Mouse (Mus musculus): Measurements from ENCODE around the gene Pip4k2b. TPM values are rescaled to one million over a fixed set of nuclear protein-coding genes. Genes with fewer than 3 reads are reported as not detected.

Pip4k2b gene
- polyA plus RNA-seq, 1 experiment from 2014 or later: 2.2 TPM

DNA sequence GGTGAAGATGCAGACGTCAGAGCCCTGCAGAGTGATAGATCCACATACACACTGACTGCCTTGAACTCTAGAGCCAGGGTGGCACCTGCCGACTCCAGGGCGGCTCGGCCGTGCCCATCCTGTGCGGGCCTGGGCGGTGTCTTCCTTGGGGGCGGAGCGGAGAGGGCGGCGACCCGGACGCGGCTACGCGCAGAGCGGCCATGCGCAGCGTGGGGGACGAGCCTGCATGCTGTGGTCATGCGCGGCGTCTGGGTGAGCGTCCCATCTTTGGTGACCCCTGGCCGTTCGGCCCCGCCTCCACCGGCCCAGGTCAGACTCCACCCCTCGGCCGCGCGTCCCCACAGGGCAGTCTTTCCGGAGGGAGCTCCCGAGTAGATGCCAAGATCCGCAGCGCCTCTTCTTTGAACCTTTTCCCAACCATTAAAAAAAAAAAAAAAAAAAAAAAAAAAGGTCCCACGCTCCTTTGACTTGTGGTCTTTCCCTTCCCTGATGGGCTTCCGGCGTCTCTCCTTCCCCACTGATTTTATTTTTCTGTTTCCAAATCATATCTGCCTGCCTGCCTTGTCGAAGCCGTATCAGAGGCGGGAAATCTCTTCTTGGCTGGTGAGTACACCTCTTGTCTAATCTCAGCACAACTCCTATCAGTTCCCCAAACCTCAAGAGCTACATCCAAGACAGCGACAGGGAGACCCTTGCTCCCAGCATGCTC lies 58.7 kb downstream of the Pip4k2b start, which contains the start of gene Cisd3:
TSS of gene Cisd3 (plus strand) at position 214 of the 709 bp plus-strand sequence.
- H3K36me3 ChIP-seq (ENCODE audit: control insufficient read depth, insufficient read depth, low read length): peaks cover 49% of the 10 kb centered on the region
- peak within 1 kb of the TSS; percentile 42 for H3K4me3 ChIP-seq (ENCODE audit: low read depth, low read length)

GRCm38 (mm10) chr11:97684766-97685165 lies 59.7 kb downstream of the Pip4k2b start:
- DNase-seq (ENCODE audit: low spot score) (no peak), ATAC-seq (ENCODE audit: low read depth) (no peak)
- Histone ChIP-seq H3K4me1 (ENCODE audit: control insufficient read depth, insufficient read depth, low read length) (0 out of 2 replicates have a peak, but pooled peaks cover 3% of the 10 kb centered on the region), H3K27ac (replicated peaks; ENCODE audit: low read depth, low read length) (no peak overlapping the region), H3K36me3 (ENCODE audit: control insufficient read depth, insufficient read depth, low read length) (peaks cover 49% of the 10 kb centered on the region), H3K27me3 (replicated peaks; ENCODE audit: control insufficient read depth, insufficient read depth, low read length) (no peaks in the 10 kb centered on the region), H3K9me3 (ENCODE audit: control insufficient read depth, low read length) (no peaks in the 10 kb centered on the region), H3K4me2 (ENCODE audit: low read depth, low read length) (peak overlapping the region; percentile 71; the same call in 1 of the 2 replicates), H3K9ac (ENCODE audit: low read depth, low read length) (no peak overlapping the region), H3K4me3 (ENCODE audit: low read depth, low read length) (no peak overlapping the region)
- 37% methylated on average over 6 of the region's 7 CpGs for WGBS

More for the DNA sequence above, 58.7 kb downstream of the Pip4k2b start, which contains the start of gene Cisd3:
- H3K9ac ChIP-seq (ENCODE audit: low read depth, low read length): peak within 1 kb of the TSS; percentile 60
- no peaks in the 10 kb centered on the region for H3K9me3 ChIP-seq (ENCODE audit: control insufficient read depth, low read length)
- no peak within 1 kb of the TSS for H3K27ac ChIP-seq (replicated peaks; ENCODE audit: low read depth, low read length)
- 0 out of 2 replicates have a peak, but pooled peaks cover 3% of the 10 kb centered on the region for H3K4me1 ChIP-seq (ENCODE audit: control insufficient read depth, insufficient read depth, low read length)
- peak; percentile 89 for DNase-seq (ENCODE audit: low spot score)
- WGBS: under 1% methylated on average over 30 of the region's 43 CpGs
- peak; percentile 89 for ATAC-seq (ENCODE audit: low read depth)
- peak within 1 kb of the TSS; percentile 71 for H3K4me2 ChIP-seq (ENCODE audit: low read depth, low read length)
- no peaks in the 10 kb centered on the region for H3K27me3 ChIP-seq (replicated peaks; ENCODE audit: control insufficient read depth, insufficient read depth, low read length)

GRCm38 (mm10) chr11:97684063-97684680 lies 60.3 kb downstream of the Pip4k2b start:
- H3K4me2 ChIP-seq (ENCODE audit: low read depth, low read length): no peak overlapping the region
- H3K4me3 ChIP-seq (ENCODE audit: low read depth, low read length): no peak overlapping the region
- 0 out of 2 replicates have a peak, but pooled peaks cover 3% of the 10 kb centered on the region for H3K4me1 ChIP-seq (ENCODE audit: control insufficient read depth, insufficient read depth, low read length)
- DNase-seq (ENCODE audit: low spot score) (no peak), ATAC-seq (ENCODE audit: low read depth) (no peak)
- no peaks in the 10 kb centered on the region for H3K9me3 ChIP-seq (ENCODE audit: control insufficient read depth, low read length)
- no peak overlapping the region for H3K27ac ChIP-seq (replicated peaks; ENCODE audit: low read depth, low read length)
- H3K9ac ChIP-seq (ENCODE audit: low read depth, low read length): no peak overlapping the region
- no peaks in the 10 kb centered on the region for H3K27me3 ChIP-seq (replicated peaks; ENCODE audit: control insufficient read depth, insufficient read depth, low read length)
- WGBS: 68% methylated on average over 6 of the region's 6 CpGs
- H3K36me3 ChIP-seq (ENCODE audit: control insufficient read depth, insufficient read depth, low read length): peaks cover 50% of the 10 kb centered on the region

GRCm38 (mm10) chr11:97682504-97683055 lies 61.9 kb downstream of the Pip4k2b start:
- H3K36me3 ChIP-seq (ENCODE audit: control insufficient read depth, insufficient read depth, low read length): peaks cover 54% of the 10 kb centered on the region

GRCm38 (mm10) chr11:97680430-97680829 lies 64.1 kb downstream of the Pip4k2b start:
- peaks cover 74% of the 10 kb centered on the region for H3K36me3 ChIP-seq (ENCODE audit: control insufficient read depth, insufficient read depth, low read length)
- DNase-seq (ENCODE audit: low spot score) (no peak), ATAC-seq (ENCODE audit: low read depth) (no peak)
- no peaks in the 10 kb centered on the region for H3K27me3 ChIP-seq (replicated peaks; ENCODE audit: control insufficient read depth, insufficient read depth, low read length)
- H3K9ac ChIP-seq (ENCODE audit: low read depth, low read length): no peak overlapping the region
- no peaks in the 10 kb centered on the region for H3K4me1 ChIP-seq (ENCODE audit: control insufficient read depth, insufficient read depth, low read length)
- H3K27ac ChIP-seq (replicated peaks; ENCODE audit: low read depth, low read length): no peak overlapping the region
- 84% methylated on average over 12 of the region's 12 CpGs for WGBS
- no peaks in the 10 kb centered on the region for H3K9me3 ChIP-seq (ENCODE audit: control insufficient read depth, low read length)
- H3K4me2 ChIP-seq (ENCODE audit: low read depth, low read length): no peak overlapping the region
- H3K4me3 ChIP-seq (ENCODE audit: low read depth, low read length): no peak overlapping the region

More at GRCm38 (mm10) chr11:97682504-97683055, 61.9 kb downstream of the Pip4k2b start:
- H3K4me3 ChIP-seq (ENCODE audit: low read depth, low read length): no peak overlapping the region
- H3K27ac ChIP-seq (replicated peaks; ENCODE audit: low read depth, low read length): no peak overlapping the region
- H3K27me3 ChIP-seq (replicated peaks; ENCODE audit: control insufficient read depth, insufficient read depth, low read length): no peaks in the 10 kb centered on the region
- H3K9me3 ChIP-seq (ENCODE audit: control insufficient read depth, low read length): no peaks in the 10 kb centered on the region
- H3K9ac ChIP-seq (ENCODE audit: low read depth, low read length): no peak overlapping the region
- ATAC-seq (ENCODE audit: low read depth) (no peak), DNase-seq (ENCODE audit: low spot score) (no peak)
- 71% methylated on average over 6 of the region's 6 CpGs for WGBS
- no peak overlapping the region for H3K4me2 ChIP-seq (ENCODE audit: low read depth, low read length)
- 0 out of 2 replicates have a peak, but pooled peaks cover 3% of the 10 kb centered on the region for H3K4me1 ChIP-seq (ENCODE audit: control insufficient read depth, insufficient read depth, low read length)

GRCm38 (mm10) chr11:97678301-97678700 lies 66.2 kb downstream of the Pip4k2b start:
- WGBS: 75% methylated on average over 11 of the region's 15 CpGs
- H3K9ac ChIP-seq (ENCODE audit: low read depth, low read length): no peak overlapping the region
- H3K4me1 ChIP-seq (ENCODE audit: control insufficient read depth, insufficient read depth, low read length): no peaks in the 10 kb centered on the region
- no peak for DNase-seq (ENCODE audit: low spot score)
- ATAC-seq (ENCODE audit: low read depth): no peak
- peaks cover 94% of the 10 kb centered on the region for H3K36me3 ChIP-seq (ENCODE audit: control insufficient read depth, insufficient read depth, low read length)
- H3K27ac ChIP-seq (replicated peaks; ENCODE audit: low read depth, low read length): no peak overlapping the region
- no peak overlapping the region for H3K4me3 ChIP-seq (ENCODE audit: low read depth, low read length)
- no peaks in the 10 kb centered on the region for H3K27me3 ChIP-seq (replicated peaks; ENCODE audit: control insufficient read depth, insufficient read depth, low read length)
- no peaks in the 10 kb centered on the region for H3K9me3 ChIP-seq (ENCODE audit: control insufficient read depth, low read length)
- H3K4me2 ChIP-seq (ENCODE audit: low read depth, low read length): no peak overlapping the region

GRCm38 (mm10) chr11:97677842-97678241 lies 66.7 kb downstream of the Pip4k2b start:
- H3K27me3 ChIP-seq (replicated peaks; ENCODE audit: control insufficient read depth, insufficient read depth, low read length): no peaks in the 10 kb centered on the region
- H3K36me3 ChIP-seq (ENCODE audit: control insufficient read depth, insufficient read depth, low read length): peaks cover 95% of the 10 kb centered on the region
- no peak overlapping the region for H3K27ac ChIP-seq (replicated peaks; ENCODE audit: low read depth, low read length)
- no peaks in the 10 kb centered on the region for H3K4me1 ChIP-seq (ENCODE audit: control insufficient read depth, insufficient read depth, low read length)
- ATAC-seq (ENCODE audit: low read depth): no peak
- no peaks in the 10 kb centered on the region for H3K9me3 ChIP-seq (ENCODE audit: control insufficient read depth, low read length)
- no peak overlapping the region for H3K4me2 ChIP-seq (ENCODE audit: low read depth, low read length)
- DNase-seq (ENCODE audit: low spot score): no peak
- 60% methylated on average over 8 of the region's 8 CpGs for WGBS
- H3K4me3 ChIP-seq (ENCODE audit: low read depth, low read length): no peak overlapping the region
- no peak overlapping the region for H3K9ac ChIP-seq (ENCODE audit: low read depth, low read length)

DNA sequence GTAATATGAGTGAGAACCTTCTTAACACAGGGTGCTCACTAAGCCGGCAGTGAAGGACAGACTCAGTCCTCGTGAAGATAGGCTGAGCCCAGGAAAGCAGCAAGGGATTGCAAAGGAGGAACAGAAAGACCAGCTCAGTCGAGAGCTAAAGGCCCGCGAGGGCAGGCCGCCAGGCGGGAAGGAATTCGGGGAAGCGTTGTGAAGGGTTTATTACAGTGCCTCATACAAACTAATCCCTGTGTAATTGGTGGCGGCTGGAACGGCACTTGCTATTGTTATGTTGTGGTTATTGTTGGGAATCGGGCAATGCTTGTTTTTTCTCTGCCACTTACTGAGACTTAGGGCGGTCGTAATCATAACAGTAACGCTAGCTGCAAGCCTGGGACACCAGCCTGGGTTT lies 67.1 kb downstream of the Pip4k2b start:
- DNase-seq (ENCODE audit: low spot score): peak; percentile 65
- Histone ChIP-seq H3K4me3 (ENCODE audit: low read depth, low read length) (no peak overlapping the region), H3K9ac (ENCODE audit: low read depth, low read length) (no peak overlapping the region), H3K36me3 (ENCODE audit: control insufficient read depth, insufficient read depth, low read length) (peaks cover 95% of the 10 kb centered on the region), H3K4me2 (ENCODE audit: low read depth, low read length) (no peak overlapping the region), H3K9me3 (ENCODE audit: control insufficient read depth, low read length) (no peaks in the 10 kb centered on the region), H3K4me1 (ENCODE audit: control insufficient read depth, insufficient read depth, low read length) (no peaks in the 10 kb centered on the region), H3K27ac (replicated peaks; ENCODE audit: low read depth, low read length) (no peak overlapping the region), H3K27me3 (replicated peaks; ENCODE audit: control insufficient read depth, insufficient read depth, low read length) (no peaks in the 10 kb centered on the region)
- no peak for ATAC-seq (ENCODE audit: low read depth)
- WGBS: 49% methylated on average over 15 of the region's 15 CpGs

Data from embryonic facial prominence, embryonic 14.5 days (tissue).